Mouse (Mus musculus) T-cell, adult 2 months (primary cell): ENCODE measurements around the gene Fam117a.

Source experiments
- DNase-seq: peaks from one replicate; pipeline ENCODE4 v3.0.0; 2022; ENCODE audit warnings: low spot score

Fam117a gene

DNA sequence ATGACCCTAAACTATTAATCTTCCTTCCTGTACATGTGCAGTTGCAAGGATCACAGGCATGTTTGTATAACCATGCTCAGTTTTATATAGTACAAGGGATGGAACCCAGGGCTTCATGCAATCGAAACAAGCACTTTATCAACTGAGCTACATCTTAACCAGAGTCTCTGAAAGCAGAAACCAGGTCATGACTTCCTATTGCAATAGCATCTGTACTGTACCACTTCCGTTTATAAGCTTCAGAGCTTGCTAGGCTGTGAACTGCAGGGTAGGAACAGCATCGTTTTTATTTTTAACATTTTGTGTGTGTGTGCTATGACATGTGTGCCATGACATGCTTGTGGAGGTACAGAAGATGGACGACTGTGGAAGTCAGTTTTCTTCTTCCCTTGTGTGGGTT, 3.6 kb upstream of the Fam117a start:
- DNase-seq: peak; percentile 44

DNA sequence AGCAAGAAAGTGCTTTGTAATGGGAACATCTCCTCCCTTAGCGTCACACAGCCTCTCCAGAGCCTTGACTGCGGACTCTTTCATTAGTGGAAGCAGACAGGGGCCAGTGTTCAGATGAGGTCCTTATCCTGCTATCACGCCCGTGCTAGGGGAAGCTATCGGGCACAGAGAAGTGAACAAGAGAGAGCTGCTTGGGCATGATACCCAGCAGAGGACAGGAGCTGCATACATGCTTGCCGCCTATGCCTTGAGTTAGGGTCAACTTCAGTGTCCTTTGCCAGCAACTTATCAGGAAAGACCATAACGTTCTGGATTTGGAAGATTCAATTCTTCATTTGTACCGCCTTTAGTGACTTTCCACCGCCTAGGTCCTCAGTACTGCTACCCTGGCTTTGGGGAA, 3.0 kb upstream of the Fam117a start:
- no peak for DNase-seq

DNA sequence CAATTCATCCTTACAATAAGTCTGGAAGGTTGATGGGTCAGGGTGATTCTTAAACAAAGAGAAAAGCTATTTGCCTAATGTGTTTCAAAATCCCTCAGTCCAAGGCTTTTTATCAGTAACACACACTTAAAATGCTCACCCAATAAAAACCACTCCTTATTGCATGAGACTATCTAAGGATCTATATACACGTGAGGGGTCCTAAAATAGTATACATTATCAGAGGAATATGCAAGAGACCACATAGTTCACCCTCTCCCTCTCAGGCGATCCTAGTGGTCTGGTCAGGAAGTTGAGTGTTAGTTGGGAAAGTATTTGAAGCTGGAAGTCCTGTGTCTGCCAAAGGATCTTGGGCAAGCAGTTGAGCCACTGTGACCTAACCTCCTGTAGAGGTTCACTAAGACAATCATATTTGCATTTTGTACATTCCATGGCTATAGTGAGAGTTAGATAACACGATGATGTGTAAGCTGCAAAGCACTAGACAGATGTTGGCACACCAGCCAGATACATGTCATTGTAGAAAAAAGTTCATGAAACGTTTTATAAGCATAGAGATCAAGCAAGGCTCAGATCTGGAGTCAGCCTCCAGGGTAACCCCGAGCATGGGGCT, 2.3 kb upstream of the Fam117a start:
- DNase-seq: no peak

DNA sequence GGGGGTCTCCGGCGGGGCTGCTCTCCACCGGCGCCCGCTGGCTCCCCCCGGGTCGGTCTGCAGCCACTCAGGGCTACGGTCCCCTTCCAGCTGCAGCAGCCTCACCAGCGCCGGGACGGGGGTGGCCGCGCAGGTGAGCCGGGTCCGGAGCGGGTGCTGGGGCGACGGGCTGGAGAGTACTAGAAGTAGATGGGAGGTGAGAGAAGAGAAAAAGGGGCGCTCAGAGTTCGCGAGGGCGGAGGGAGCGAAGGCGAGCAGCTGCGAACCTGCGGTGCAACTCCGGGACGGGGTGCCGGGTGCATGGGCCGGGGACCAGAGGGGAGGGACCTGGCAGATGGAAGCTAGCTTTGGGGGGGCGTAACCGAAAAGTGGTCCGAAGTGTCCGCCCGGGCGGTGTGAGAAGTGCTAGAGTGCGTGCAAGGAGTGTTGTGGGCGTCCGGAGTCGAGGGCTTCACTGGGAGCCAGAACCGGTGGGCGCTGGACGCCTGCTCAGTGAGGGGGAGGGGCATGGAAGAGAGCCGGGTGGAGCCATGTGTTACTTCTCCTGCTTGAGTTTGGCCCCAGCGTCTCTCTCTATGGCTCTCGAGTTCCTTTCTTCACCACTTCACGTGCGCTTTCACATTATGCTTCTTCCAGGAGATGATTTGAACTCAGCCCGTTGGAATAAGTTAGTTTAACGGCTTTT, 453 bp downstream of the Fam117a start:
- DNase-seq: peak; percentile 72

DNA sequence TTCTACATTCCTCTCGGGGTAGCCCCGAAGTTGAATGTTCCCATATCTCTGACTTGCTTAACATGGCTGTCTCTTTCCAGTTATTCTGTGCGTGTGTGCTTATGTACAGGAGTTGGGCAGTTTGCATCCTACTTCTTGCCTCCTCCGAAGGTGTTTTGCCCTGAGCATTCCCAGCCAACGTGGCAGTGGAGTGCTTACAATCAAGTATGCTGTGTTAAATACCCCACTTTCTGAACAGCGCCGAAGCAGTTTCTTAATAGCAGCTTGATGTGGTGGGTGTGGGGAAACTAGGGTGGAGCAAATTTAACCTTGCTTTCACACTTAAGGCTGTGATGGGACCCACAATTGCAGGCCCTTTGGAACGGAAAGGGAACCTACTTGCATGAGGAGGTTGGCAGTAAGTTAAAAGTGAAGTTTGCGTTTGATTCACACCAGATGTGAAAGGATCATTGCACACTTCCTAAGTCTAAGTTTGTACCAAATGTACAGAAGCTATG, 1.1 kb downstream of the Fam117a start:
- peak; percentile 53 for DNase-seq

DNA sequence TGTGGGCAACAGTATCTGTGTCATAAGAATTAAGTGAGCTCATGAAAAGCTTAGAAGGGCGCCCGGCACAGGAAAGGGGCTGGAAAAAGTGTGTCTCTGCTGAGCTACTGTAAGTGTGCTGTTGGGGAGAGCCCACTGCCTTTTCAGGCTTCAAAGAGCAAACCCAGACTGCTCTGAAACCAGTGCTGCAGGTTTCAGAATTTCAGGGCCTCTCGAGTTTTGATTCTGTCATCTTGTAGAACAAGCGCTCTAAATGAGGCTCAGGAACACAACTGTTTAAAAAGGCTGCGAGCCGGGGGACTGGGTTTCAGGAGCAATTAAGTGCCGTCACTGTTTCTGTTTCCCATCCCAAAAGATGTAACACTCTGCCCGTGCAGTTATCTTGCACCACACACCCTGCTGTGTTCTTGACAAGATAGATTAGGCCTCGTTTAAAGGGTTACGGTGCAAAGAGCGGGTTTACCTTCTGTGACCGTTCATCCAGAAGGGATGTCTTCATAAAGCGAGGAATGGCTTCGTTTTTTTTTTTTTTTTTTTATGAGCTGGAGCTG, 2.7 kb downstream of the Fam117a start:
- no peak for DNase-seq

DNA sequence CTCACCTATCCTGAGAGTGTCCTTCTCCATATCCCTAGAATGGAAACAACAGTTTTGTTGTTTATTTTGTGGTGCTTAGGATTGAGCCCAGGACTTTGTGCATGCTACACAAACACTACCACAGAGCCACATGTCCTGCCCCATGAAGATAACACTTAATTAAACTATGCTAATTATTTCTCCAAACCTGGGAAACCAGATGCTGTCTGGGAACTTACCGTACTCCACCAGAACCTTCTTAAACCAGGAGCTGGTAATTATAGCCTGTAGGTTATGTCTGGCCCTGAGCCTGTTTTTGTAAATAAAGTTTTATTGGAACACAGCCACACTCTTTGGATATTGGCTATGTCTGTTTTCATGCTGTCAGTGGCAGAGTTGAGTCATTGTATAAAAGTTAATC, 3.4 kb downstream of the Fam117a start:
- DNase-seq: no peak

DNA sequence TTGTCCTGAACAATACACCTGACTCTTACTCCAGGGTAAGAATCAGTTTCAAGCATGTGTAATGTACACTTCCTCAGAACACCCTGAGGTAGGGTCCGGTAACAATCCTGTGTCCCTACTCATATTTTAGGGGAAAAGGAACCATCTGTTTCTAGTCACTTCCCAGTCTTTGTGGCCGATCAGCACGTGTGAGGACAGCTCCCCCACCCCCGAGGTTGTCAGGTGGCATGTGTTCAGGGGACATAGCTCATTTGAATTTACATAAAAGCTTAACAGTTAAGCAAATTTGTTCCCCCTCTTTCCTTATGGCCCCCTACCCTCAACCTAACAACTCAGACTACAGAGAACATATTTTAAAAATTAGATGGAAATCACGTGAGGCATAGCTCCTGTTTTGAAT, 3.8 kb downstream of the Fam117a start:
- no peak for DNase-seq

DNA sequence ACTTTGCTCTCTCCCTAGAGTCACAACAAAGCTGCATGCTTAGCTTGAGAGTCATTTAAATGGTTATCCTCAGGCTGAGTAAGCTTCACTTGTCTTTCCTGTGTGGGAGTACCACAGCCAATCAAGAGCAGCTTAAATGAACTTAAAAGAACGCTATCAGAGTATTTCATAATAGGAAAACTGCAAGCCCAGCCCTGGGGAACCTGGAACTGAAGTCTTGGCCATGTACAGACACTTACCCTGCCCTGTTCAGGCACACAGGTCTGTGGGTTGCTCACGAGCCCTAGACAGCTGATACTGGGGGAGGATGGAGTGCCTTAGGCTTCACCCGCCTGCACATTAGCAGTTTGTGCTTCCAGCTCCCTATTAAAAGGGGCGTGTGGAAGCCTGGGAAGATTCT, 6.4 kb downstream of the Fam117a start:
- no peak for DNase-seq

DNA sequence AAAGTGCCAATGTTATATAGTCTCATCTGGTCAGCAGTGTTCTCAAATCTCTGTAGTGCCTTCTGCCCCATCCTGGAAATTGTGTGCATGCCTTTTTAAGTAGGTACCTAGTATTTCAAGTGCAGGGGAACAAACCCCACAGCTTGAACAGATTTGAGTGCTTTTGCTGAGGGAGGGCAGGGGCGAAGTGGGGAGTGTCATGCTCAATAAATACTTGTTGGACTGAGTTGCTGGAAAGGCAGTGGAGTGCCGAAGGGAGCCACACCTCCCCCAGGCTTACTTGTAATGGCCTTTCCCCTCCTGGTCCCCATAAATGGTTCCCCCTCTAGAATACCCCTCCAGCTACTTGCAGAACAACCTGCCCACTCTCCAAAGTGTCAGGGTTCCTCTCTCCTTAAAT, 7.4 kb downstream of the Fam117a start:
- no peak for DNase-seq

DNA sequence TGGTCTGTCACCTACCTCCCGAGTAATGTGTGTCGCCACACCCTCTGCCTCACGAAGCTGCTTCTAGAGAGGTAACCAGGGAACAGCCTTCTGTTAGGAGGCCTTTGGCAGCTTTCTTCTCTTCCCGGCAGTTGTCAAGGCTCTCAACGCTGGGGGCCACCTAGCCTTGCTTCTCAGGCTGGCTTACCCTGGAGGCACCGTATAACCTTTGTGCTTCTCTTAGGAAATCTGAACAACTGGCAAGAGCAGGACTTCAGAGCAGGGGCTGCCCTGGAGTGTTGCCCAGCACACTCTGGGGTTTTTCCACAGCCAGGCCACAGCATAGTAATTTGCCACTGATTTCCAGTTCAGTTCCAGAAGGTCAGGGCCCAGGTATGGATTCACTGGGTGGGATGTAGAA, 13.5 kb downstream of the Fam117a start:
- no peak for DNase-seq

DNA sequence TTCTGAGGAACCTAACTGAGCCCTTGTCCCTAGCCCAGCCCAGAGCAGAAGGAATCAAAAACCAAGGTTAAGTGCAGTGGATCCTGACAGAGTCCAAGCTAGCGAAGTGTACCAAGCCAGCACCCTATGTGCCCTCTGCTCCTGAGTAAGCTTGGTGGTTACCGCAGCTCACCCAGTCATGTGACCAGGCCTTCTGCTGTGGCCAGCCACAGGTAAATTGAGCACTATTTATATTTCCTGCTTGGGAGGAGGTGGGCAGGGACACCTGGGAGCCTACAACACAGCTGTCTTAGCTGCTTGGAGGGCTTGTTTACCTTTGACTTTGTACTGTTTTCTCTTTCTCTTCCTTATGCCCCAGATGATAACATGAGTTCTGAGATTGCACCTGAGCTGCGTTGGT, 14.1 kb downstream of the Fam117a start:
- DNase-seq: peak; percentile 52

DNA sequence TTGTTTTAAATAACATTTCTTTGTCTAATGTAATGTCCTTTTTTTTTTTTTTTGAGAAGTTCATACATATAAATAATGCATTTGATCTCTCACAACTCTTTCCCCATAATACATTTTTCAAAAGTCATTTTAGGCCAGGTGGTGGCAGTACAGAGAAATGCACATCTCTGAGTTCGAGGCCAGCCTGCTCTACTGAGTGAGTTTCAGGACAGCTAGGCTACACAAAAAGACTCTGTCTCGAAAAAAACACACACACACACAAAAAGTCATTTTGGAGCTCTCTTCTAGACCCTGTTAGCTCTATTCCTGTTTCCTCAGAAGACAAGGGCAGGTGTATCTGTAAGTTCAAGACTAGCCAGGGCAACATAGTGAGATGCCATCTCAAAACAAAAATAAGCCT, 15.9 kb downstream of the Fam117a start:
- DNase-seq: no peak

DNA sequence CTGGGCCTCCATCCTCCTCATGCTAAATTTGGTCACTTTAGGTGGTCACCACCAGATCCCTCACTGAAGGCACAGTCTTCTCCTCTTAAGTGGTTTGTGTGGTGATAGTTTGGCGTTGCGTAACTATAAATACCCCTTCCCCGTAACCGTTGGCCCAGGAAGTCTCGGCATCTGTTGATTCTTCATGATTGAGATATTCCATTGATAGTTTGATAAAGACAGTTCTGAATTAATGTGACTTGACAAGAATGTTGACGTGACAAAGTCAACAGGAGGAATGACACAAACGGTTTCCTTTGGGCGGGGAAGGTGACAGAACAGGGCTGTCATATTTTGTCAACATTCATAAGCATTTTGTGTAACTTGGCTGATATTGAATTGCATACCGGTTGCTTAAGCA, 16.4 kb downstream of the Fam117a start:
- no peak for DNase-seq

DNA sequence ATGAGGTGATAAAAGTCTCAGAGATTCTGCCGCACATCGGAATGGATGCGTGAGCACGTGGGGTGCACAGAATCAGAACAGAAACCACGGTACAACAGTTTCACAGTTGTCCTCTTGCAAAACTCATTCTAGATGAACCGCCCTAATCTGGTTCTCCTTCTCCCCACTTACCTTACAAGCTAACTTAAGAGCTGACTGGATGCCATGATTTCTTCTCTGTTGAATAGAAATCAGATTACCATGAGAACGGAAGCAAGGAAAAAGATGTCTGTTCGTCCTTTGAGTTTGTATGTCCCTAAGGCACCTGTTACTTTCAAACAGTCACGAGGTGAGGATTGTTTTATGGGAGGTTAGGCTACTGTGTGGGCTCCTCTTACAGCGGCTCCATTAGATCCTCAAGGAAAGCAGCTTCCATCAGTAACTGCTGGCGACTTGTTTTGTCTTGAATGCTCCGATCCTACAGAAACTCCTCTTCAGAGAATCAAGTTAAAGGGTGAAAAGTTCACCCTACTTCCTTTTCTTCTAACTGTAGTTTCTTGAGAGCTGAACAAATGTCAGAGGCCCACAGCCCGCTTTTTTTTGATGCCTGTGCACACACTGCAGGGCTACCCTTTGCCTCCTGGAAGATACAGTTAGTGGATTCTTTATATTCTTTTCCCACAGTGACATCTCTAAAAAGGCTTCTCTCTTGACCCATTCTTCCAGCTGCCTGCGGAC, 17.6 kb downstream of the Fam117a start:
- no peak for DNase-seq

DNA sequence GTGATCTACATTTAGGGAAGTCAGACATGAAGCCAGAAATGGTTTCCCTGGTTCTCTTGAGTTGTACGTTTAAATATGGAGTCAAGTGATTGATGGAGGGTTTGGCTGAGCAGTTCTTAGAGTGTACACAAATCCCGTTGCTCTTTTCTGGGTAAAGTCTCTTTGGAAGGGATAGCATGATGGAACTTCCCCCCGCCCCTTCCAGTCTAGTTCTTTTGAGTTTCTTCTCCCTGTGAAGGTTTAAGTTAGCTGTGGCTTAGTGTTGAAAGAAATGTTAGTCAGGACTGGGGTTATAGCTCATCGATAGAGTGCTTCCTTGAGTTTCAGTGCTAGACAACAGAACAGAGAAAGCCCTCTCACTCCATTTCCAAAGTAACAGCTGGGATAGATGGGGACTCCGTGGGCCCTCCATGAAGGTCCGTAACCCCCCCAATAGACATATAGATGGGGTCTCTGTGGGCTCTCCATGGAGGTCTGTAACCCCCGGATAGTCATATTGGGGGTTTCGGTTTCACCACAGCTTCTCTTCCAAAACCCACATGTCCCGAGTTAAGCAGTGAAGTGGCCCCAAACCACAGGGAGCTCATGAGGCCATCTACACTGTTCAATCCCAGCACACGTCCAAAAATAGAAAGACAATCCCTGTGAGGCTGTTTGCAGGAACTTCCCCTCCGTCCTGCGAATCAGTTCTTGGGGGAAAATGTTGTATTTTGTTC, 18.3 kb downstream of the Fam117a start:
- DNase-seq: no peak

DNA sequence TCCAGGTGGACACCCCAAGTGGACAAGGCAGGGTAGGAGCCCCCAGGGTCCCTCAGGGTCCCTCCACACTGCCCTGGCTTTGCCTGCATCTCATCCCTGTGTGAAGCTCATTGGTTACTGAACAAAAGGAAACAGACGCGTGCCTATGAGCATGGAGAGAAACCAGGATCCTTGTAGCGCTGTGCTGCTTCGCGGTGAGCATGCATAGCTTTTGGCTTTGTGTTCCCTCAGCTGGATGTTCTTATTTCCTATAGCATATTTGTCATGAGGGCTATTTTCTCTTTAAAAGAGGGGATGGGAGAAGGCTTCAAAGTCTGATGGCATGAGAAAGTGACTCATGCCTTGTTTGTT, 18.8 kb downstream of the Fam117a start:
- DNase-seq: no peak

DNA sequence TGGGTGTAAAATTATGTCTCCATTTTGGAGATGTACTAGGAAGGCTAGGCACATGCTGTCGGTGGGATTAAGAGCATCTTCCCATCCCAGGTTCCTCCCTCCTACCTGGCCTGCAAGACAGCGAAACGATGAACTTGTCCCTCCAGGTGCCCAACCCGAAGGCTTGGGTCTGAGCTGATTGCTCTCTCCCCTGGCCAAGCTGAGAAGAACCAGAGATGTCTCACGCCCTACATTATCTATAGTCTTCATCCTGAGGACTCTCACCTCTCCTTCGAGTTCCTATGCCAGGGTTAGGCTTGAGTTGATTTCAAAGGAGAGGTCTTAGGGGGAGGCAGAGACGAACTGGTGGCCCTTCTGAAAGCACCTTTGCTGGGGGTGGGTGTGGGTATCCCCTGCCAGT, 19.2 kb downstream of the Fam117a start:
- DNase-seq: no peak

DNA sequence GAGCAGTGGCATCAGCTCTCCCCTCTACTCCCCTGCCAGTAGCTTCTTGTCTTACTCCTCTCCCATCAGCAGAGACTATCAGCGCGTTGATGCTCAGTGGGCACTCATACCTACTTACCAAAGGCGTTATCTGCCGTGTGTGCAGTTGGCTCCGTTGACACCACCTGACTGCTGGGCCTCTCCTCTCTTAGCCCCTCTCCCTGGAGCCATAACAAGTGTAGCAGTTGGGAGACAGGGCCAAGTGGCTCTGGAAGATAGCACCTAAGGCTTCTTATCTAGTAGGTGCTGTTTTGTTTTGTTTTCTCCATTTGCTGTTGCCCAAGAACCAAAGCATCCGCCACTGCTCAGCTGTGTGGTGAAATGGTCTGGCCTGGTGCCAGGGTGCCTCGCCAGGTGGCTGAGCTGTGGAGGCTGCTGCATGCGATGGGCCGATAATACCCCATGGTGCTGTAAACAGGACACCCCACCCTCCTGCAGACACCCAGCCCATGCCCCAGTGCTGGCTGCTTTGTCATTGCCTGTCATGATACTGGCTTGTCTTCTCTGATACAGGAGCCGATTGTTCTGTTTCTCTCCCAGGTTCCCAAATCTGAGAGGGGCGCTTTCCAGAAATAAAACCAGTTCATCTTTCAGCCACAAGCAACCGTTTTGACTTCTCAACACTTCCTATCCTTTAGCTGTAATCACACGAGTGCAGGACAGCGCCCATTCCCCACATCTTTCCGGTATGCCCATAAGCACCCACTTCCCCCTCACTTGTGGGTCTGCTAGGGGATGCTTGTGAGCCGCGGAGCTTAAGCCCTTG, 19.9 kb downstream of the Fam117a start:
- peak; percentile 97 for DNase-seq

DNA sequence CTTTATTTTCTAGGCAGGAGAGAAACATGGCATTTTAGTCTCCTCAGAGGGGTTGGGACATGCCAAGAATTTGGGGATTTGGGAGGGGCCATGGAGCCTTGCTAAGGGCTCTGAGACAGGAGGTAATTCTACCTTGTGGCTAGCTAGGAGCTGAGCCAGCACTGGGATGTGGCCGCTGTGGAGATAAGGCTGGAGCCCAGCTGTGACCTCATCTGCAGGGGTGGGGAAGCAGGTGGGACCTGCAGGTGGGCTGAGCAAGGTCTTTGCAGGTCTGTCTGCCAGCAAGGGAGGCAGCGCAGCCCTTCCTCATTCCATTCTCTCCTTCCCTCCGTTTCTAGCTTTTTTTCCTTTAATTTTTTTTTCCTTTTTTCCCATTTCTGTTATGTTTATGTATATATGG, 21.4 kb downstream of the Fam117a start:
- no peak for DNase-seq

DNA sequence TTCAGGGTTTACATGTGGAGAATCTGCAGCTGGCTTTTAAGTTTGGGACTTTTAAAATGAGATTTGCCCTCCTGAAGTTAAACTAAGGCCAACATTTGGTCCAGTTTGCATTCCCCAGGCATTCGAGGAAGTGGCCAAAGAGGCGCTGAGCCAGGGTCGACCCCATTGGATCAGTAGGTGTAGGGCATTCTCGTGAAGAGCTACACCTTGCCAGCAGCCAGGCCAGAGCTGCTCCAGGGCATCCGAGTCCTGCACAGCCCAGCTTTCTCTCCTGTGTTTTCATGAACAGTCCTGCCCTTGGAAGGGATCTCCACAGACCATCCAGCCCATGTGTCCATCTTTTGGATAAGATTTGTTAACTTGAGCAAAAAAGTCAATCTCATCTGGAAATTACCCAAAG, 27.6 kb downstream of the Fam117a start:
- no peak for DNase-seq

DNA sequence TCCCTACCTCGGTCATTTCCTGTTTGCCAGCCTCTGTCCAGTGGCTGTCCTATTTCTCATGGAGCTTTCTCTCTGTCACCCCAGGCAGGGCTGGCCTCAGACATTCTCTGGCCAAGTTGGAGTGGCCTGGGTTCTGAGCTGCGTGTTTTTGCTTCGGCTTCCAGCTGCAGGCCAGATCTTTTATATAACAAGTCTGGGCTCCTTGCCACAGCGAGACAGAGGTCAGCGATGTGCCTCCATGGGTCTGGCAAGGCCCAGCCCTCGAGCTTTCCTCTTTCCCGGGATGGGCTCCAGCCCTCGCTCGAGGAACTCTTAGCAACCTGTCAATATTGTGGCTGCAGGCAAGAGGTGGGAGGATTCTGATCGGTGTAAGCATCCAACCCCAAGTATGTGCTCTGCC, 28.8 kb downstream of the Fam117a start:
- no peak for DNase-seq
